Mouse (Mus musculus) neural tube, embryonic 12.5 days (tissue): ENCODE results near the gene Mab21l2. TPM values are rescaled to one million over a fixed set of nuclear protein-coding genes. Genes with fewer than 3 reads are reported as not detected.

Source experiments
- ATAC-seq: fragments of 200-750 bp; cut with Nextera tagmentation; 2 replicates; pipeline ENCODE4 v1.8.0; 2017; ENCODE audit warnings: low read depth, mild to moderate bottlenecking, moderate TSS enrichment, moderate library complexity; ENCODE audit not compliant: low FRiP score
- H3K27ac ChIP-seq: fragments of 300-500 bp; sonication (generic); 2 replicates; pipeline ENCODE4 v1.5.1; 2016
- H3K27me3 ChIP-seq: fragments of 300-500 bp; sonication (generic); replicated peaks from 2 replicates; pipeline ENCODE4 v1.6.1; 2016; ENCODE audit warnings: mild to moderate bottlenecking
- H3K36me3 ChIP-seq: fragments of 300-500 bp; sonication (generic); 2 replicates; pipeline ENCODE4 v1.6.1; 2016; ENCODE audit warnings: mild to moderate bottlenecking
- H3K4me1 ChIP-seq: fragments of 300-500 bp; sonication (generic); 2 replicates; pipeline ENCODE4 v1.6.1; 2016
- H3K4me2 ChIP-seq: fragments of 300-500 bp; sonication (generic); replicated peaks from 2 replicates; pipeline ENCODE4 v1.6.1; 2016; ENCODE audit warnings: mild to moderate bottlenecking
- H3K4me3 ChIP-seq: fragments of 300-500 bp; sonication (generic); 2 replicates; pipeline ENCODE4 v1.5.1; 2016
- H3K9ac ChIP-seq: fragments of 300-500 bp; sonication (generic); 2 replicates; pipeline ENCODE4 v1.6.1; 2016; ENCODE audit warnings: mild to moderate bottlenecking
- H3K9me3 ChIP-seq: fragments of 300-500 bp; sonication (generic); 2 replicates; pipeline ENCODE4 v1.6.1; 2016; ENCODE audit warnings: mild to moderate bottlenecking
- WGBS: fragments of 180-500 bp; shearing (Covaris S2); methylation state at CpG from one replicate; pipeline ENCODE4 v1.1.7; 2016; 5-methylcytosine and 5-hydroxymethylcytosine counted together
- polyA plus RNA-seq: library from polyadenylated mRNA; unstranded; fragments of >200 nt; fragmentation: Nextera tagmentation; extraction: Ambion mirVana; gene quantifications from 2 replicates; pipeline ENCODE4 v1.2.1, GENCODE M21; 2016

Mab21l2 gene
- polyA plus RNA-seq: 194 and 197 TPM in 2 replicates

DNA sequence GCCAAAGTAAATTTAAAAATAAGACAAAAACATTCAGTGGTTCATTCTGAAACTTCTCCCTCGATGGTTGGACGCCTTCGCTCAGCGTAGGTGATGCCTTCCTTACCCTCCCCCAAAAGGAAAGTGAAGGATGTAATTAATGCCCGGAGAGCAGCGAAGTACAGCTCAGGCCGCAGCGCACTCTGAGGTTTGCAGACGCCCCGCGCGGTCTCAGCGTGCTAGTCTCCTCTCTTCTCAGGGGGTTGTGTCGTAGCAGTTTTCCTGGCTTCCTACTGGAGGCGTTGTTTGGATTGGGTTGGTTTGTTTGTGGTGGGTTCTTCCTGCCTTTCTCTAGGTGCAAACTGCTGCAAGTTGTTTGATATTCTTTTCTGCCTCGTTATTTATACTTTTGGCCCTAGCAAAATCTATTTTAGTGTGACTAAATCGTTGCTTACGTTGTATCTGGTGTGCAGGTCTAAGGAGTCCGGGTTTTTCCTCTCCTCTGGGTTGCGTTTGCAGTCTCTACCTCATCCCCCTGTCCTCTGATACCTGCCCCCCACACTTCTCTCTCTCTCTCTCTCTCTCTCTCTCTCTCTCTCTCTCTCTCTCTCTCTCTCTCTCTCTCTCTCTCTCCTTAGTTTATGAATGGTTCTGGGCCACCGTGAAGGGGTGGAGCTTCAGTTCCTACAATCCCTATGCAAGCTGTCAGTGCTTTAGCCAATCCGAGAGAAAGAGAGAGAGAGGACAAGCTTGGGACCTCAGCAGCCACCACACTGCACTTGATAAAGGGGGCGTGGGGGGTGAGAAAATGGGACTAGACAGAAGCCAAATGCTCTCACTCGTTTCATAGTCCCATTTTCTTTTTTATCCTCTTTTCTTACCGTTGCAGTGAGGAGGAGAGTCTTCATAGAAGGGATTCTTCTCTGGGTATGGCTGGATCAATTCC lies at the start of gene Mab21l2:
Gene Mab21l2, minus strand, starts transcription at position 539 of the 925 bp plus-strand sequence.
- Histone ChIP-seq H3K4me3 (peak within 1 kb of the TSS; percentile 60), H3K4me1 (peaks cover 29% of the 10 kb centered on the region), H3K36me3 (no peaks in the 10 kb centered on the region), H3K9ac (peak within 1 kb of the TSS; percentile 89), H3K9me3 (no peaks in the 10 kb centered on the region), H3K27ac (peak within 1 kb of the TSS; percentile 96), H3K4me2 (peak within 1 kb of the TSS; percentile 84), H3K27me3 (peaks cover 25% of the 10 kb centered on the region)
- ATAC-seq: peak; percentile 85
- under 1% methylated on average over 25 of the region's 25 CpGs for WGBS

- H3K9ac ChIP-seq: no peak overlapping the region
- no peak overlapping the region for H3K27ac ChIP-seq
- no peak for ATAC-seq
- no peak overlapping the region for H3K4me2 ChIP-seq
- no peaks in the 10 kb centered on the region for H3K27me3 ChIP-seq
- no peaks in the 10 kb centered on the region for H3K36me3 ChIP-seq
- no peak overlapping the region for H3K4me3 ChIP-seq
- no peaks in the 10 kb centered on the region for H3K4me1 ChIP-seq
- H3K9me3 ChIP-seq: no peaks in the 10 kb centered on the region
Observed at GRCm38 (mm10) chr3:86575312-86575711, 26.9 kb upstream of the Mab21l2 start.

- no peak for ATAC-seq
- Histone ChIP-seq H3K4me1 (no peaks in the 10 kb centered on the region), H3K4me2 (no peak overlapping the region), H3K9ac (no peak overlapping the region), H3K27me3 (no peaks in the 10 kb centered on the region), H3K9me3 (no peaks in the 10 kb centered on the region), H3K27ac (no peak overlapping the region), H3K36me3 (no peaks in the 10 kb centered on the region), H3K4me3 (no peak overlapping the region)
- WGBS: 53% methylated on average over 3 of the region's 3 CpGs
Observed at GRCm38 (mm10) chr3:86572519-86573244, 24.3 kb upstream of the Mab21l2 start.

GRCm38 (mm10) chr3:86571518-86571917 lies 23.1 kb upstream of the Mab21l2 start:
- Histone ChIP-seq H3K9me3 (no peaks in the 10 kb centered on the region), H3K9ac (no peak overlapping the region), H3K4me1 (no peaks in the 10 kb centered on the region), H3K4me3 (no peak overlapping the region), H3K27ac (no peak overlapping the region), H3K27me3 (no peaks in the 10 kb centered on the region), H3K36me3 (no peaks in the 10 kb centered on the region), H3K4me2 (no peak overlapping the region)
- WGBS: 52% methylated on average over 4 of the region's 4 CpGs
- ATAC-seq: no peak

DNA sequence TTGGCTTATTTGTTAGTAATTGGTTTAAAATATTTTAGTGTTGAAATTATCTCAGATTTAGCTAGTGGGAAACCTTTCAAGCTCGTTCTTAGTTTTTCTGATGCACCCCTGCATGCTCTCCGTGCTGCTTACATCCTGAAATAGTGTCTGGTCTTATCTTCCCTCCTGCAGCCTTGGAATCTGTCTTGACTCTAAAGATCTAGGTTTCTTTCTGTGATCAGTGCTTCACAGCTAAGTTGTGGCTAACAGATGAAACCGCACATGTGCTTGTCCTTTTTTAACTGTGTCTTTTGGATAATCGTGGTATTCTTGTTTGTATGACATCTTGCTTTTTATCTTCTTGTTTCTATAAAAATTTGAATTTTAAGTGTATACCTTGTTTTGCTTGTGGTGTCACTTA lies 18.9 kb upstream of the Mab21l2 start:
- Histone ChIP-seq H3K4me3 (no peak overlapping the region), H3K4me2 (no peak overlapping the region), H3K9me3 (no peaks in the 10 kb centered on the region), H3K36me3 (no peaks in the 10 kb centered on the region), H3K27me3 (no peaks in the 10 kb centered on the region), H3K4me1 (no peaks in the 10 kb centered on the region), H3K9ac (no peak overlapping the region), H3K27ac (no peak overlapping the region)
- ATAC-seq: no peak
- WGBS: 81% methylated on average over 4 of the region's 4 CpGs

- Histone ChIP-seq H3K4me1 (0 out of 2 replicates have a peak, but pooled peaks cover 5% of the 10 kb centered on the region), H3K9ac (no peak overlapping the region), H3K9me3 (no peaks in the 10 kb centered on the region), H3K4me3 (no peak overlapping the region), H3K4me2 (no peak overlapping the region), H3K27ac (no peak overlapping the region), H3K36me3 (no peaks in the 10 kb centered on the region), H3K27me3 (no peaks in the 10 kb centered on the region)
- WGBS: 87% methylated on average over 1 of the region's 1 CpGs
- no peak for ATAC-seq
Observed at GRCm38 (mm10) chr3:86561396-86561795, 13.0 kb upstream of the Mab21l2 start.

DNA sequence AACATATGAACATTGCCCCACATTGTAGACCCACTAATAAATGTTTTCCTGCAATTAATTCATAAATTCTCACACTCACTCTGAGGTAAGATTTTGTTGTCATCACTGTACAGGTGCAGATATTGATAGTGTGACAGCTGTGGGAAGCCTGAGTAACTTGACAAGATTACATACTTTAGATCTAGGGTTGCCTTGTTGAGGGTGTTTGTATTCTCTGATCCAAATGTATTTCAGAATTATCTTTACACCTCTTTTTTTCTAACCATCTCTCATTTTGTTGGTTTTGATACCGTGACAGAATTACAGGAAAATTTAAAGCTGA lies 12.6 kb upstream of the Mab21l2 start:
- H3K4me1 ChIP-seq: 0 out of 2 replicates have a peak, but pooled peaks cover 5% of the 10 kb centered on the region
- H3K4me2 ChIP-seq: no peak overlapping the region
- no peak overlapping the region for H3K9ac ChIP-seq
- WGBS: 91% methylated on average over 1 of the region's 1 CpGs
- H3K9me3 ChIP-seq: no peaks in the 10 kb centered on the region
- no peaks in the 10 kb centered on the region for H3K36me3 ChIP-seq
- H3K27ac ChIP-seq: no peak overlapping the region
- ATAC-seq: no peak
- H3K4me3 ChIP-seq: no peak overlapping the region
- H3K27me3 ChIP-seq: no peaks in the 10 kb centered on the region

- Histone ChIP-seq H3K27me3 (no peaks in the 10 kb centered on the region), H3K9me3 (no peaks in the 10 kb centered on the region), H3K9ac (no peak overlapping the region), H3K27ac (no peak overlapping the region), H3K4me2 (no peak overlapping the region), H3K36me3 (no peaks in the 10 kb centered on the region), H3K4me3 (no peak overlapping the region), H3K4me1 (0 out of 2 replicates have a peak, but pooled peaks cover 5% of the 10 kb centered on the region)
- WGBS: 77% methylated on average over 4 of the region's 4 CpGs
- ATAC-seq: peak; percentile 71; the same call in 1 of the 2 replicates
Observed at GRCm38 (mm10) chr3:86560281-86561022, 12.0 kb upstream of the Mab21l2 start.

- Histone ChIP-seq H3K9me3 (no peaks in the 10 kb centered on the region), H3K27ac (no peak overlapping the region), H3K36me3 (no peaks in the 10 kb centered on the region), H3K9ac (no peak overlapping the region), H3K4me3 (no peak overlapping the region), H3K27me3 (no peaks in the 10 kb centered on the region), H3K4me1 (0 out of 2 replicates have a peak, but pooled peaks cover 5% of the 10 kb centered on the region), H3K4me2 (no peak overlapping the region)
- WGBS: 73% methylated on average over 4 of the region's 4 CpGs
- ATAC-seq: no peak
Observed at GRCm38 (mm10) chr3:86559635-86560034, 11.2 kb upstream of the Mab21l2 start.

DNA sequence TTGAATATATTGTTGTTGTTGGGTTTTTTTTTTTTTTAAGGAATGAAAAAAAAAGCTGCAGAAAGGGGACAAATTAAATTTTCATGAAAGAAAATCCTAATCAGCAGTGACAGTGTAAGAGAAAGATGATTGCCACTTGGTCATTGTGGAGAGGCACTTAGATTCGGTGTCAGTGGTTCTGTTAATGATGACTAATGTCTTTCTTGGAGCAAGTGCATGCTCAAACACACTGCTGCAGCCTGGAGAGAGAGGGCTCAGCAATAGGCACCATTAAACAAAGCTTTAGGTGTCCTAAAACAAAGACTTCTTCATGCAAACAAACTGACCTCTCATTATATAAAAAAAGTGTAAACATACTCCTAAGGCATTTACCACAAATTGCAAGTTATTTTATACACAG lies 10.5 kb upstream of the Mab21l2 start:
- WGBS: 10% methylated on average over 1 of the region's 1 CpGs
- H3K4me3 ChIP-seq: no peak overlapping the region
- H3K9me3 ChIP-seq: no peaks in the 10 kb centered on the region
- H3K27ac ChIP-seq: no peak overlapping the region
- no peak for ATAC-seq
- no peaks in the 10 kb centered on the region for H3K36me3 ChIP-seq
- no peak overlapping the region for H3K9ac ChIP-seq
- 0 out of 2 replicates have a peak, but pooled peaks cover 5% of the 10 kb centered on the region for H3K4me1 ChIP-seq
- H3K27me3 ChIP-seq: no peaks in the 10 kb centered on the region
- no peak overlapping the region for H3K4me2 ChIP-seq

- Histone ChIP-seq H3K27ac (no peak overlapping the region), H3K9ac (no peak overlapping the region), H3K4me3 (no peak overlapping the region), H3K36me3 (no peaks in the 10 kb centered on the region), H3K4me1 (peaks cover 25% of the 10 kb centered on the region), H3K27me3 (peaks cover 16% of the 10 kb centered on the region), H3K9me3 (no peaks in the 10 kb centered on the region), H3K4me2 (no peak overlapping the region)
- ATAC-seq: no peak
- 44% methylated on average over 5 of the region's 5 CpGs for WGBS
Observed at GRCm38 (mm10) chr3:86552170-86552569, 3.7 kb upstream of the Mab21l2 start.
